Mouse (Mus musculus): ENCODE data around the gene Sept11. TPM values are rescaled to one million over a fixed set of nuclear protein-coding genes. Genes with fewer than 3 reads are reported as not detected.

Sept11 gene
- total RNA-seq, 1 experiment, result 124 TPM

DNA sequence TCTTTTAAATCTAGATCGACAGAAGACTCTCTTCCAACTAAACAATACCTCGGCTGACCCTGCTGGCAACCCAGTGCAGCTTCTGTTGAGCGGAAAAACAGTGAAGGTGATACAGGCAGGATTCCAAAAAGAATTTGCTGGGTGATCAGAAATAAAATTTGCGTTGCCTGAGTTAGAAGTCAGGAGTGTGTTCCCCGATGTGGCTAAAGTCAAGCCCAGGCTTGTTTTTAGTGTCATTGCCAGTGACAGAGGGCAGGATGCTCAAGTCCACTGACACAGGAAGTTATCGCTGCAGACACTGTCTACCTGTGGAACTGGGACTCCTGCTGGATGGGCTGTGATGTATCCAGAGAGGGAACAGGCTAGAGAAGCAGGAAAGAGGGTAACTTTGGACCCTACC, 5.0 kb downstream of the Sept11 start:
- in situ Hi-C loops (cut with MboI; ENCODE audit: low sequenced_read_pairs in 2 of 2, unreplicated experiment in 2 of 2), result no loop called here
- H3K4me1 ChIP-seq (ENCODE audit: control insufficient read depth in 2 of 2, insufficient read depth in 2 of 2, low read length in 2 of 2, poor library complexity in 1 of 2), result peaks cover 9 to 29% of the 10 kb centered on the region in 2 experiments
- no peak overlapping the region for H3K4me3 ChIP-seq (ENCODE audit: insufficient read depth in 1 of 2, low read depth in 1 of 2, low read length in 2 of 2, poor library complexity in 1 of 2, severe bottlenecking in 1 of 2)
- peaks cover 6% of the 10 kb centered on the region; the same call in 1 of the 2 replicates for H3K36me3 ChIP-seq (ENCODE audit: control insufficient read depth, insufficient read depth, low read length, poor library complexity, severe bottlenecking)
- TF ChIP-seq HCFC1 (IDR thresholded peaks at IDR 0.05; ENCODE audit: borderline replicate concordance, insufficient read depth, low read length) (no peak), CHD2 (IDR thresholded peaks at IDR 0.05; ENCODE audit: low read depth, low read length) (no peak), ZC3H11A (IDR thresholded peaks at IDR 0.05; ENCODE audit: borderline replicate concordance, low read depth, low read length) (no peak), MAFK (IDR thresholded peaks at IDR 0.05; ENCODE audit: insufficient read depth, low read depth, low read length) (no peak), ZNF384 (IDR thresholded peaks at IDR 0.05; ENCODE audit: low read depth, low read length) (no peak)
- H3K9me3 ChIP-seq (ENCODE audit: control insufficient read depth, insufficient read depth, low read depth, low read length), result no peaks in the 10 kb centered on the region
- H3K27ac ChIP-seq (ENCODE audit: insufficient read depth, low read depth, low read length, poor library complexity, severe bottlenecking), result no peak overlapping the region
- H3K9ac ChIP-seq (ENCODE audit: insufficient read depth, low read depth, low read length, poor library complexity, severe bottlenecking), result no peak overlapping the region
- DNase-seq (ENCODE audit: low read depth, low spot score), result no peak

DNA sequence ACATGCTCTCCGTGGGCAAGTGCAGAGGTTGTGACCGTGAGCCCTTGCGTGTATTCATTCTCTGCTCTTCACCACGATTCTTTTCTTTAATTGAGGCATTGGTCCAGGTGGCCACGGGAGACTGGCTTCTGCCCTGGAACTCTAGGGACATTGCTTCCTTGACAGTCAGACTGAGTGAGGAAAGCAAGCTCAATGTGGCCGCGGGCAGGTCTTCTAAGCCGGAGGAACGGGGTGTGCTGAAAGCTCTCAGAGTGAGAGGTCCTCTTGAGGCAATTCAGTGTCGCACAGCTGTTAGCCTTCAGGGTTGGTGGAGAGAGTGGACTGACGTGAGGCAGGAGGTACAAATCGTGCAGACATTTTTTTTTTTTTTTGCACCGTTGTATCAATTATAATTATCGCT, 5.6 kb downstream of the Sept11 start:
- Histone ChIP-seq H3K36me3 (ENCODE audit: control insufficient read depth, insufficient read depth, low read length, poor library complexity, severe bottlenecking) (peaks cover 6% of the 10 kb centered on the region; the same call in 1 of the 2 replicates), H3K27ac (ENCODE audit: insufficient read depth, low read depth, low read length, poor library complexity, severe bottlenecking) (no peak overlapping the region), H3K9ac (ENCODE audit: insufficient read depth, low read depth, low read length, poor library complexity, severe bottlenecking) (no peak overlapping the region), H3K4me3 (ENCODE audit: insufficient read depth in 1 of 2, low read depth in 1 of 2, low read length in 2 of 2, poor library complexity in 1 of 2, severe bottlenecking in 1 of 2) (no peak overlapping the region), H3K4me1 (ENCODE audit: control insufficient read depth in 2 of 2, insufficient read depth in 2 of 2, low read length in 2 of 2, poor library complexity in 1 of 2) (peaks cover 9 to 29% of the 10 kb centered on the region in 2 experiments), H3K9me3 (ENCODE audit: control insufficient read depth, insufficient read depth, low read depth, low read length) (no peaks in the 10 kb centered on the region)
- DNase-seq (ENCODE audit: low read depth, low spot score), result no peak
- TF ChIP-seq HCFC1 (IDR thresholded peaks at IDR 0.05; ENCODE audit: borderline replicate concordance, insufficient read depth, low read length) (no peak), CHD2 (IDR thresholded peaks at IDR 0.05; ENCODE audit: low read depth, low read length) (no peak), MAFK (IDR thresholded peaks at IDR 0.05; ENCODE audit: insufficient read depth, low read depth, low read length) (no peak), ZNF384 (IDR thresholded peaks at IDR 0.05; ENCODE audit: low read depth, low read length) (no peak), ZC3H11A (IDR thresholded peaks at IDR 0.05; ENCODE audit: borderline replicate concordance, low read depth, low read length) (no peak)
- in situ Hi-C loops (cut with MboI; ENCODE audit: low sequenced_read_pairs in 2 of 2, unreplicated experiment in 2 of 2), result no loop called here

DNA sequence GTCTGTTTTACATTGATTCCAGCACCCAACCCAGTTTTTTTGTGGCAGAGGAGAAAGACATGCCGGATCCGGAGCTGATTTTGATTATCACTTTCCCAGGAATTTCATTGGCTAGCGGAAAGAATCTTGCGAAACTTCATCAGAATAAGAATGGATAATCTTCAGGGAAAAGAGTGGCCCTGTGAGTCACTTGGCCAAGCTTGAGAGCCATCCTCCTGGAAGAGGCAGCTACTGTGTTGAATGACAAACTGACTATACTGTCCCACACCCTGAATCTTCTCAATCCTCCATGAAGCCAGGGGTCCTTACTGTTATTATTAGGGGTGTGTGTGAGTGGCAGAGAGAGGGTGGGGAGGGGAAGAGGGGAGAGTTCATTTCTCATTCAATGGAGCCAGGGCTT, 7.7 kb downstream of the Sept11 start:
- DNase-seq (ENCODE audit: low read depth, low spot score), result no peak
- Histone ChIP-seq H3K27ac (ENCODE audit: insufficient read depth, low read depth, low read length, poor library complexity, severe bottlenecking) (no peak overlapping the region; the same call in 1 of the 2 replicates), H3K4me1 (ENCODE audit: control insufficient read depth in 2 of 2, insufficient read depth in 2 of 2, low read length in 2 of 2, poor library complexity in 1 of 2) (peaks cover 9 to 27% of the 10 kb centered on the region in 2 experiments), H3K36me3 (ENCODE audit: control insufficient read depth, insufficient read depth, low read length, poor library complexity, severe bottlenecking) (peaks cover 6% of the 10 kb centered on the region; the same call in 1 of the 2 replicates), H3K9me3 (ENCODE audit: control insufficient read depth, insufficient read depth, low read depth, low read length) (no peaks in the 10 kb centered on the region), H3K9ac (ENCODE audit: insufficient read depth, low read depth, low read length, poor library complexity, severe bottlenecking) (no peak overlapping the region), H3K4me3 (ENCODE audit: insufficient read depth in 1 of 2, low read depth in 1 of 2, low read length in 2 of 2, poor library complexity in 1 of 2, severe bottlenecking in 1 of 2) (no peak overlapping the region)
- TF ChIP-seq ZNF384 (IDR thresholded peaks at IDR 0.05; ENCODE audit: low read depth, low read length), result no peak
- no peak for TF ChIP-seq CHD2 (IDR thresholded peaks at IDR 0.05; ENCODE audit: low read depth, low read length)
- TF ChIP-seq MAFK (IDR thresholded peaks at IDR 0.05; ENCODE audit: insufficient read depth, low read depth, low read length), result no peak
- TF ChIP-seq ZC3H11A (IDR thresholded peaks at IDR 0.05; ENCODE audit: borderline replicate concordance, low read depth, low read length), result no peak
- no peak for TF ChIP-seq HCFC1 (IDR thresholded peaks at IDR 0.05; ENCODE audit: borderline replicate concordance, insufficient read depth, low read length)
- in situ Hi-C loops (cut with MboI; ENCODE audit: low sequenced_read_pairs in 2 of 2, unreplicated experiment in 2 of 2), result no loop called here

DNA sequence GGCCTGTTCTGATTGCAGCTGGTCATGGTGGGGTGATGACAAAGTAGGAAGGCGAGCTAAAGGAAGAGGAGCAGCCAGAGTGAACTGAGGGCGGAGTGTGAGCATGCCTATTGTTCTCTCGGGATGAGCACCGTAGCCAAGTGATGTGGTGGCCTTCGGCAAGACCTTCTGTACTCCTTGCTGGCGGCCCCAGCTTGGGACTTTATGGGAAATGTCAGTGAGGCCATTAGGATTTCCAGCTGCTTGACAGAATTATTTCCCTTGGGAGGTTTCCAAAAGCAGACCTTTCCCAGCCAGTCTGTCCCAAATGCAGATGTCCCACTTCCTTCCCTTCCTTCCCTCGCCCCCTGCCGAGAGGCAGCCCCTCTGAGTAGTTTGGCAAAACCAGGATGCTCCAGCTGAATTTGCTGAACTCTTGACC, 8.1 kb downstream of the Sept11 start:
- H3K36me3 ChIP-seq (ENCODE audit: control insufficient read depth, insufficient read depth, low read length, poor library complexity, severe bottlenecking), result peaks cover 8% of the 10 kb centered on the region; the same call in 1 of the 2 replicates
- in situ Hi-C loops (cut with MboI; ENCODE audit: low sequenced_read_pairs in 2 of 2, unreplicated experiment in 2 of 2), result no loop called here
- peak; percentile 39 for DNase-seq (ENCODE audit: low read depth, low spot score)
- no peak overlapping the region for H3K9ac ChIP-seq (ENCODE audit: insufficient read depth, low read depth, low read length, poor library complexity, severe bottlenecking)
- no peak overlapping the region; the same call in 1 of the 2 replicates for H3K27ac ChIP-seq (ENCODE audit: insufficient read depth, low read depth, low read length, poor library complexity, severe bottlenecking)
- TF ChIP-seq ZC3H11A (IDR thresholded peaks at IDR 0.05; ENCODE audit: borderline replicate concordance, low read depth, low read length) (no peak), CHD2 (IDR thresholded peaks at IDR 0.05; ENCODE audit: low read depth, low read length) (no peak)
- H3K4me1 ChIP-seq (ENCODE audit: control insufficient read depth in 2 of 2, insufficient read depth in 2 of 2, low read length in 2 of 2, poor library complexity in 1 of 2), result peaks cover 9 to 26% of the 10 kb centered on the region in 2 experiments
- H3K4me3 ChIP-seq (ENCODE audit: insufficient read depth in 1 of 2, low read depth in 1 of 2, low read length in 2 of 2, poor library complexity in 1 of 2, severe bottlenecking in 1 of 2), result no peak overlapping the region
- H3K9me3 ChIP-seq (ENCODE audit: control insufficient read depth, insufficient read depth, low read depth, low read length), result no peaks in the 10 kb centered on the region

DNA sequence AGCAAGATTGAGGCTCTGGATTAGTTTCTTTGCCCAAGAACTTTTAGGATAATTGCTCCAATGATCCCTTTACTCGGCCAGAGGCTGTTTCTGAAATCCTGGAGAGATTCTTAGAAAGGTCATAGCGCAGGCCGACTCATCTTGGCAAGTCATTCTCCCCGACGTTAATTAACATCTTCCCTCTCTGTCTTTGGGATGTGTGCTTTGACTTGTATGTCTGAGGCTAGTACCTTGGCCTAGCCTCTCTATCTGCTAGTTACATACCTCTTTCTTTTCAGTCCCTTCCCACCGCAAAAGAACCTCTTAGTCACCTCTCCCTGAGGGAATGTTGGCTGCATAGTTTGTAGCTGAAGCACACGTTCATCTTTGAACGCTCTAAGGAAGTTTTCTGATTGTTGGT, 10.4 kb downstream of the Sept11 start:
- Histone ChIP-seq H3K4me3 (ENCODE audit: insufficient read depth in 1 of 2, low read depth in 1 of 2, low read length in 2 of 2, poor library complexity in 1 of 2, severe bottlenecking in 1 of 2) (no peak overlapping the region), H3K9ac (ENCODE audit: insufficient read depth, low read depth, low read length, poor library complexity, severe bottlenecking) (no peak overlapping the region), H3K27ac (ENCODE audit: insufficient read depth, low read depth, low read length, poor library complexity, severe bottlenecking) (no peak overlapping the region), H3K36me3 (ENCODE audit: control insufficient read depth, insufficient read depth, low read length, poor library complexity, severe bottlenecking) (peaks cover 8% of the 10 kb centered on the region; the same call in 1 of the 2 replicates), H3K4me1 (ENCODE audit: control insufficient read depth in 2 of 2, insufficient read depth in 2 of 2, low read length in 2 of 2, poor library complexity in 1 of 2) (peaks cover 3 to 20% of the 10 kb centered on the region in 2 experiments; a peak in 3 of 4 replicates), H3K9me3 (ENCODE audit: control insufficient read depth, insufficient read depth, low read depth, low read length) (no peaks in the 10 kb centered on the region)
- in situ Hi-C loops (cut with MboI; ENCODE audit: low sequenced_read_pairs in 2 of 2, unreplicated experiment in 2 of 2), result no loop called here
- DNase-seq (ENCODE audit: low read depth, low spot score), result no peak
- no peak for TF ChIP-seq HCFC1 (IDR thresholded peaks at IDR 0.05; ENCODE audit: borderline replicate concordance, insufficient read depth, low read length)
- TF ChIP-seq CHD2 (IDR thresholded peaks at IDR 0.05; ENCODE audit: low read depth, low read length), result no peak
- no peak for TF ChIP-seq ZC3H11A (IDR thresholded peaks at IDR 0.05; ENCODE audit: borderline replicate concordance, low read depth, low read length)
- TF ChIP-seq MAFK (IDR thresholded peaks at IDR 0.05; ENCODE audit: insufficient read depth, low read depth, low read length), result no peak
- no peak for TF ChIP-seq ZNF384 (IDR thresholded peaks at IDR 0.05; ENCODE audit: low read depth, low read length)

All from ES-E14 (cell line).